Mouse (Mus musculus): ENCODE measurements around the gene Zfp704. TPM values are rescaled to one million over a fixed set of nuclear protein-coding genes. Genes with fewer than 3 reads are reported as not detected.

Zfp704 gene
- polyA plus RNA-seq, 1 experiment: 0.82 TPM

DNA sequence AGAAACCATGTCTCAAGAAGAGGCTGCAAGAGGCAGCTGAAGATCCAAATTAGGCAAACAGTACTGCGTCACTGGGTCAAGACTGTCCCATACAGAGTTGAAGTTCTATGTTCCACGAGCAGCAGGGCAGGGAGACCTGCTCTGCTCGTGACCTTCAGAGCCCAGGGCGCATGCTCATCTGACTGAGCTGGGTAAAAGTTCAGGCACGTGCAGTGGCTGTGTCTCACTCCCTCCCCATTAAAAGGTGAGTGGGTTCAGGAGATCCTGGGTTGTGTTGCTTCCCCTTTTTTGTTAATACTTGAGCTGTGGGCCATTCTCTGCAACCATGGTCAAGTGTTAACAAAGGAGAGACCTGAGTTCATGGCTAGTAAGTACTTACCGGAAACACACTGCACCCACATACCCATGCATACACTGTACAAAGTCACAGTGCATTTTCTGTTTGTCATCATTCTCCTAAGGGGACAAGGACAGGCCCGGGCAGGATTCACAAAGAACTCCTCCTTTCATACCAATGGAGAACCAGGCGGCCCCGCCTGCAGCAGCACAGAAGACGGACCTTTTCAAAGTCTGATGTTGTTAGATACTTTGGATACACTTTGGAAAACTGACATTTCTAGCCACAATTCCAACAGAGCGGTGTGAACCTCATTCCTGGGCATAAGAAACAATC lies 10.0 kb downstream of the Zfp704 start:
- no peaks in the 10 kb centered on the region for H3K27me3 ChIP-seq (ENCODE audit: control insufficient read depth, insufficient read depth, low read length)
- H3K4me1 ChIP-seq (ENCODE audit: control insufficient read depth, insufficient read depth, insufficient read length): no peaks in the 10 kb centered on the region; the same call in 1 of the 2 replicates
- no peaks in the 10 kb centered on the region for H3K36me3 ChIP-seq (ENCODE audit: control insufficient read depth, insufficient read depth, low read length)
- no peak overlapping the region for H3K4me3 ChIP-seq (ENCODE audit: extremely low read depth, insufficient read depth, insufficient read length)
- WGBS: 79% methylated on average over 11 of the region's 11 CpGs
- no peak overlapping the region for H3K27ac ChIP-seq (ENCODE audit: insufficient read depth, low read length)
- no peak for DNase-seq (ENCODE audit: low read depth in 1 of 2, low spot score in 2 of 2)
- TF ChIP-seq POLR2A (IDR thresholded peaks at IDR 0.05; ENCODE audit: low read depth, low read length) (no peak), CTCF (IDR thresholded peaks at IDR 0.05; ENCODE audit: extremely low read depth, insufficient read depth, insufficient read length, insufficient replicate concordance) (no peak)

DNA sequence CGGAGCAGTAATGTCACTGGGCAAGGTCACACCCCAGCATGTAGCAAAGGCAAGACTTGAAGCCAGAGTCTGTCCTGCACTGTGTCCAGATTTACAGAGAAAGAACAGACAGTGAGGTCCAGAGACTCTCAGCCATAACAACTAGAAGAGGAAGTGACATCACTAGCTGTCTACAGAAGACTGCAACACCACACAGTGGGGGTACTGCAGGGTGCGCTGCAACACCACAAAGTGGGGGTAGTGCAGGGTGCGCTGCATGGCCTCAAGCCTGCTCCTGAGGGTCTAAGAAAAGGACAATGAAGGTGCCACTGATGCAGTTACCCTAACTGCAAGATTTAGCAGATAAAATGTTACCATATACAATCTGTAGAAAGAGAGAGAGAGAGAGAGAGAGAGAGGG lies 11.8 kb downstream of the Zfp704 start:
- Histone ChIP-seq H3K4me3 (ENCODE audit: extremely low read depth, insufficient read depth, insufficient read length) (no peak overlapping the region), H3K36me3 (ENCODE audit: control insufficient read depth, insufficient read depth, low read length) (no peaks in the 10 kb centered on the region), H3K4me1 (ENCODE audit: control insufficient read depth, insufficient read depth, insufficient read length) (no peaks in the 10 kb centered on the region; the same call in 1 of the 2 replicates), H3K27ac (ENCODE audit: insufficient read depth, low read length) (no peak overlapping the region), H3K27me3 (ENCODE audit: control insufficient read depth, insufficient read depth, low read length) (no peaks in the 10 kb centered on the region)
- DNase-seq (ENCODE audit: low read depth in 1 of 2, low spot score in 2 of 2): no peak
- TF ChIP-seq POLR2A (IDR thresholded peaks at IDR 0.05; ENCODE audit: low read depth, low read length) (no peak), CTCF (IDR thresholded peaks at IDR 0.05; ENCODE audit: extremely low read depth, insufficient read depth, insufficient read length, insufficient replicate concordance) (no peak)
- WGBS: 76% methylated on average over 3 of the region's 3 CpGs

DNA sequence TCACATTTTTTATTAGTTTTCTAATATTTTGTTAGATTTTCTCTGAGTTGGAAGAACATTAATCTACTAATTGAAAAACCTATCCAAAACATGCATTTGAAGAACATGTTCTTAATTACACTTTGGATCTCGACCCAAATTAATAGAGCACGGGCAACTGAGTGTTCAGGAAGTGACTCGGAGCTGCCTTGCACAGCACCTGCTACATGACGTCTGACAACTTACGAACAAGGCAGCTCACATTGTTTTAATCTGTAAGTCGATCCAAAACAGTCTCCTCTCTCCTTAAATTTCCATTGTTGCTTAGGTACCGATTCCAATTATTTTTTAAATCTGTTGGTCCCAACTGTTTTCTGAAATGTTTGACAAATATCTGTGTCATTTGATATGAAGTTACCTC lies 15.4 kb downstream of the Zfp704 start:
- no peaks in the 10 kb centered on the region for H3K27me3 ChIP-seq (ENCODE audit: control insufficient read depth, insufficient read depth, low read length)

DNA sequence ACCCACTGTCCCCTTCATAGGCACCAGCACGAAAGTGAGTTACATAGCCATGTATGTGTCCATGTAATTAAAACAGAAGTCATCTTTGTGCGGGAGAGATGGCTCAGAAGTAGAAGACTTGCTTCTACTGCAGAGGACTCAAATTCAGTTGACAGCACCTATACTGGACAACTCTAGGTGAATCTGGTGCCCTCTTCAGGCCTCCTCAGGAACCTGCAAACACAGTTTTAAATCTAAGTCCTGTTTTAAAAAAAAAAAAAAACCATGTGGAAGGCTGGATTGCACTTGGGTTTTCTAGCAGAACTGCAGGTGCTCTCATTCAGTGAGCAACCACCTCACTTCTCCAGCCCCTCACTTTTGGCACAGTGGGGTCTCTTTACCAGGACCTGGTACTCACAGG lies 16.1 kb downstream of the Zfp704 start:
- no peak for DNase-seq (ENCODE audit: low read depth in 1 of 2, low spot score in 2 of 2)
- no peak for TF ChIP-seq CTCF (IDR thresholded peaks at IDR 0.05; ENCODE audit: extremely low read depth, insufficient read depth, insufficient read length, insufficient replicate concordance)
- TF ChIP-seq POLR2A (IDR thresholded peaks at IDR 0.05; ENCODE audit: low read depth, low read length): no peak
- no peak overlapping the region for H3K4me3 ChIP-seq (ENCODE audit: extremely low read depth, insufficient read depth, insufficient read length)
- no peaks in the 10 kb centered on the region for H3K27me3 ChIP-seq (ENCODE audit: control insufficient read depth, insufficient read depth, low read length)
- H3K27ac ChIP-seq (ENCODE audit: insufficient read depth, low read length): no peak overlapping the region
- no peaks in the 10 kb centered on the region; the same call in 1 of the 2 replicates for H3K4me1 ChIP-seq (ENCODE audit: control insufficient read depth, insufficient read depth, insufficient read length)
- 52% methylated on average over 2 of the region's 2 CpGs for WGBS
- no peaks in the 10 kb centered on the region for H3K36me3 ChIP-seq (ENCODE audit: control insufficient read depth, insufficient read depth, low read length)

More for the DNA sequence above, 15.4 kb downstream of the Zfp704 start:
- no peak for DNase-seq (ENCODE audit: low read depth in 1 of 2, low spot score in 2 of 2)
- Histone ChIP-seq H3K27ac (ENCODE audit: insufficient read depth, low read length) (no peak overlapping the region), H3K4me1 (ENCODE audit: control insufficient read depth, insufficient read depth, insufficient read length) (no peaks in the 10 kb centered on the region; the same call in 1 of the 2 replicates), H3K36me3 (ENCODE audit: control insufficient read depth, insufficient read depth, low read length) (no peaks in the 10 kb centered on the region), H3K4me3 (ENCODE audit: extremely low read depth, insufficient read depth, insufficient read length) (no peak overlapping the region)
- TF ChIP-seq POLR2A (IDR thresholded peaks at IDR 0.05; ENCODE audit: low read depth, low read length) (no peak), CTCF (IDR thresholded peaks at IDR 0.05; ENCODE audit: extremely low read depth, insufficient read depth, insufficient read length, insufficient replicate concordance) (no peak)
- 37% methylated on average over 7 of the region's 7 CpGs for WGBS

DNA sequence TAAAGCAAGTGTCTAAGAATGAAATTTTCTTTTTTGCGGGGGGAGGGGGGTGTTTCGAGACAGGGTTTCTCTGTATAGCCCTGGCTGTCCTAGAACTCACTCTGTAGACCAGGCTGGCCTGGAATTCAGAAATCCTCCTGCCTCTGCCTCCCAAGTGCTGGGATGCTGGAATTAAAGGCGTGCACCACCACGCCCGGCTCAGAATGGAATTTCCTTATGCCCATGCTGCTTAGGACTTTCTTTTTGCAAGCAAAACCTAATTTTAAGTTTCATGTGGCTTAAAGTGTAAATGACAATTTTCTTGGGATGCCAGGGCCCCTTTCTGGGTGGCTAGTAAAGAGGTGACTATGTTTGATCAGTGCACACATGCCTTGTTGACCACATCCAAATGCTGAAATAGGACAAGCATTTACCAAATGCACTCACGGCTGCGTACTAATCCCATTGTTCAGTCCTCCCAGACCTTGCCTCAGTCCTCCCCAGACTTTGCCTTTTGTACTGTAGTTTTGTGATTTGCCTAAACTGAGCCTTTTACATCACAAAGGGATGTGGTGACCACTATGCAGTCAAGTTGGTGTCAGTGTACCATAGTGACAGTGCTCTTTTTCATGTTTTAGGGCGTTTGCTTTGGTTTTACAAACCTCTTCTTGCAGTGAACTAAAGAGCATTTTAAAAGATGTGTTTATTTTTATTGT lies 18.3 kb downstream of the Zfp704 start:
- Histone ChIP-seq H3K27me3 (ENCODE audit: control insufficient read depth, insufficient read depth, low read length) (no peaks in the 10 kb centered on the region), H3K36me3 (ENCODE audit: control insufficient read depth, insufficient read depth, low read length) (no peaks in the 10 kb centered on the region), H3K4me1 (ENCODE audit: control insufficient read depth, insufficient read depth, insufficient read length) (no peaks in the 10 kb centered on the region), H3K27ac (ENCODE audit: insufficient read depth, low read length) (no peak overlapping the region), H3K4me3 (ENCODE audit: extremely low read depth, insufficient read depth, insufficient read length) (no peak overlapping the region)
- DNase-seq (ENCODE audit: low read depth in 1 of 2, low spot score in 2 of 2): no peak
- TF ChIP-seq CTCF (IDR thresholded peaks at IDR 0.05; ENCODE audit: extremely low read depth, insufficient read depth, insufficient read length, insufficient replicate concordance) (no peak), POLR2A (IDR thresholded peaks at IDR 0.05; ENCODE audit: low read depth, low read length) (no peak)
- 91% methylated on average over 8 of the region's 8 CpGs for WGBS

DNA sequence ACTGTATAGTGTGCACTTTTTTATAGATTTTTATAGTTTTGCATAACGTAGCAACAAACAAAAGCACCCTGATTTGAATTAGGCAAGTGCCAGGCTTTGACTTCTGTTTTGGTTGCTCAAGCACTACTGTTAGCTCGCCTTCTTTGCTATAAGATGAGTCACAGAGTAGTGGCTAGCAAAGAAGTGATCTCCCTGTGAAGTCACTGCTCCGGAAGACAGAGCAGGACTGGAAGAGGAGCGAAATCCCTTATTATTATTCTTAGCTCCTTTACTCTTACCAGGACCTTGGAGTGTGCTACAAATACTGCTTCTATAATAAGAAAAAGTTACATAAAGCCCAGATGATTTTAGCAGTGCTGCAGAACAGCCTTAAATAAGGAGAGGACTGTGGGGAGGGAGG lies 21.2 kb downstream of the Zfp704 start:
- Histone ChIP-seq H3K4me1 (ENCODE audit: control insufficient read depth, insufficient read depth, insufficient read length) (no peaks in the 10 kb centered on the region), H3K4me3 (ENCODE audit: extremely low read depth, insufficient read depth, insufficient read length) (no peak overlapping the region), H3K27ac (ENCODE audit: insufficient read depth, low read length) (no peak overlapping the region), H3K27me3 (ENCODE audit: control insufficient read depth, insufficient read depth, low read length) (no peaks in the 10 kb centered on the region), H3K36me3 (ENCODE audit: control insufficient read depth, insufficient read depth, low read length) (no peaks in the 10 kb centered on the region)
- no peak for TF ChIP-seq POLR2A (IDR thresholded peaks at IDR 0.05; ENCODE audit: low read depth, low read length)
- no peak for TF ChIP-seq CTCF (IDR thresholded peaks at IDR 0.05; ENCODE audit: extremely low read depth, insufficient read depth, insufficient read length, insufficient replicate concordance)
- WGBS: 95% methylated on average over 4 of the region's 4 CpGs
- DNase-seq (ENCODE audit: low read depth in 1 of 2, low spot score in 2 of 2): no peak

DNA sequence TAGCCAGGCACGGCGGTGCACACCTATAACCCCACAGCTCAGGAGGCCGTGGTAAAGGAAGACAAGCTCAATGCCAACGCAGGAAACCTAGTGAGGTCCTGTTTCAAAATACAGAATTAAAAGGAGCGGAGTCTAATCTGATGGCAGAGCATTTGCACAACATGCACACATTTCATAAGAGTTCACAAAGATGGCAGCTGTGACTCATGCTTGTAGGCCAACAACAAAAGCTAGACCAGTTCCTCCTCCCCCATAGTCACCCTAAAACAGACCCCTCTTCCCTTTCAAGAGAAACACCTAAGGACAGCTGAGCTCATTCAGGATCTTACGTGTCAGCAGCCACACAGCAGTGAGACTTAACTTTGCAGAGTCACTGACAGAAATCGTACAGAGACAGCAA lies 22.6 kb downstream of the Zfp704 start:
- Histone ChIP-seq H3K4me1 (ENCODE audit: control insufficient read depth, insufficient read depth, insufficient read length) (no peaks in the 10 kb centered on the region), H3K36me3 (ENCODE audit: control insufficient read depth, insufficient read depth, low read length) (no peaks in the 10 kb centered on the region), H3K27ac (ENCODE audit: insufficient read depth, low read length) (no peak overlapping the region), H3K4me3 (ENCODE audit: extremely low read depth, insufficient read depth, insufficient read length) (no peak overlapping the region), H3K27me3 (ENCODE audit: control insufficient read depth, insufficient read depth, low read length) (no peaks in the 10 kb centered on the region)
- WGBS: 92% methylated on average over 7 of the region's 7 CpGs
- TF ChIP-seq POLR2A (IDR thresholded peaks at IDR 0.05; ENCODE audit: low read depth, low read length): no peak
- TF ChIP-seq CTCF (IDR thresholded peaks at IDR 0.05; ENCODE audit: extremely low read depth, insufficient read depth, insufficient read length, insufficient replicate concordance): no peak
- no peak for DNase-seq (ENCODE audit: low read depth in 1 of 2, low spot score in 2 of 2)

All from spleen, adult 2 months (tissue).